Mouse (Mus musculus) MEL (cell line): ENCODE data around the gene Tm4sf19.

Experiments
- CHD1 ChIP-seq: IDR thresholded peaks from 2 replicates; pipeline ENCODE4 v1.6.1; 2012; ENCODE audit warnings: low read depth, mild to moderate bottlenecking, inconsistent platforms, low read length, improper control_type of control experiment
- CTCF ChIP-seq, 3 experiments: IDR thresholded peaks in 2 of 3; conservative IDR thresholded peaks in 1 of 3; 2 replicates each; pipeline ENCODE4 v1.5.1; 2011 to 2012; ENCODE audit warnings: low read length in 3 of 3, low read depth in 2 of 3, mild to moderate bottlenecking in 2 of 3, improper control_type of control experiment in 1 of 3, inconsistent platforms in 1 of 3, mixed read lengths in 1 of 3, moderate library complexity in 1 of 3; ENCODE audit not compliant: control insufficient read depth in 1 of 3, insufficient read depth in 1 of 3, poor library complexity in 1 of 3, severe bottlenecking in 1 of 3
- E2F4 ChIP-seq: IDR thresholded peaks from 2 replicates; pipeline ENCODE4 v1.6.1; 2011; ENCODE audit warnings: low read depth, low read length, improper control_type of control experiment, borderline replicate concordance
- ELF1 ChIP-seq: IDR thresholded peaks from 2 replicates; pipeline ENCODE4 v1.6.1; 2014; ENCODE audit warnings: low read depth, mild to moderate bottlenecking, inconsistent platforms, low read length, improper control_type of control experiment, moderate library complexity
- GATA1 ChIP-seq: IDR thresholded peaks from 2 replicates; pipeline ENCODE4 v1.6.1; 2011; ENCODE audit warnings: low read depth, low read length, improper control_type of control experiment
- POLR2A ChIP-seq, 2 experiments: IDR thresholded peaks; 2 replicates each; pipeline ENCODE4 v1.6.1; 2011 to 2012; ENCODE audit warnings: low read length in 2 of 2, mild to moderate bottlenecking in 2 of 2, control low read depth in 1 of 2, improper control_type of control experiment in 1 of 2, low read depth in 1 of 2, moderate library complexity in 1 of 2; ENCODE audit not compliant: control insufficient read depth in 1 of 2, insufficient read depth in 1 of 2, poor library complexity in 1 of 2
- POLR2AphosphoS2 ChIP-seq: IDR thresholded peaks from 2 replicates; pipeline ENCODE4 v1.6.1; 2011; ENCODE audit warnings: low read length, improper control_type of control experiment
- SMC3 ChIP-seq: IDR thresholded peaks from 2 replicates; pipeline ENCODE4 v1.6.1; 2011; ENCODE audit warnings: low read depth, low read length, improper control_type of control experiment
- ZC3H11A ChIP-seq: IDR thresholded peaks from 2 replicates; pipeline ENCODE4 v1.6.1; 2012; ENCODE audit warnings: low read depth, mild to moderate bottlenecking, inconsistent platforms, low read length, improper control_type of control experiment
- ZMIZ1 ChIP-seq: IDR thresholded peaks from 2 replicates; pipeline ENCODE4 v1.6.1; 2012; ENCODE audit warnings: low read depth, mild to moderate bottlenecking, inconsistent platforms, low read length, improper control_type of control experiment, moderate library complexity

DNA sequence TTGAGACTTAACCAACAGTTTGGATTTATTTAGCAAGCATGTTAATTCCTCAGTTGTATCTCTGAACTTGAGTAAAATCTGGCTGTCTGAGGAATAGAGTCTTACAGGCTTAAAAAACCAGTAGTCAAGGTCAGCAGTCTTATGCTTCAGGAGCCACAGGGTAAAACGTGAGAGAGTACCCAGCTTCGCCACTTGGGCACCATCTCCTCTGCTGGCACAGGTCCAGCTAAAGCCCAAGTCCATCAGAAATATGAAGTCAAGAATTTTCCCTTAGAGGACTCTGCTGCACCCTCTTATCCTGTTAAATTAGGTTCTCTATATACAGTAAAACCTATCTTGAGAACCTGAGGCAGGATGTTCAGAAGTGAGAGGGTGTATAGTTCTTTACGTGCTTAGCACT lies 13.5 kb upstream of the Tm4sf19 start:
- TF ChIP-seq CTCF (IDR thresholded peaks at IDR 0.05 in 2 of 3, conservative IDR thresholded peaks at IDR 0.05 in 1 of 3; ENCODE audit: control insufficient read depth in 1 of 3, insufficient read depth in 1 of 3, low read depth in 2 of 3, low read length in 3 of 3, poor library complexity in 1 of 3, severe bottlenecking in 1 of 3): no peak
- TF ChIP-seq SMC3: no peak
- TF ChIP-seq POLR2A (IDR thresholded peaks at IDR 0.05; ENCODE audit: control insufficient read depth in 1 of 2, insufficient read depth in 1 of 2, low read depth in 1 of 2, low read length in 2 of 2, poor library complexity in 1 of 2): no peak
- no peak for TF ChIP-seq ELF1
- no peak for TF ChIP-seq E2F4
- TF ChIP-seq ZMIZ1: no peak
- TF ChIP-seq GATA1: no peak
- no peak for TF ChIP-seq POLR2AphosphoS2
- no peak for TF ChIP-seq ZC3H11A
- TF ChIP-seq CHD1: no peak
